Mouse (Mus musculus): ENCODE measurements around the gene Frmpd2.

Frmpd2 gene

DNA sequence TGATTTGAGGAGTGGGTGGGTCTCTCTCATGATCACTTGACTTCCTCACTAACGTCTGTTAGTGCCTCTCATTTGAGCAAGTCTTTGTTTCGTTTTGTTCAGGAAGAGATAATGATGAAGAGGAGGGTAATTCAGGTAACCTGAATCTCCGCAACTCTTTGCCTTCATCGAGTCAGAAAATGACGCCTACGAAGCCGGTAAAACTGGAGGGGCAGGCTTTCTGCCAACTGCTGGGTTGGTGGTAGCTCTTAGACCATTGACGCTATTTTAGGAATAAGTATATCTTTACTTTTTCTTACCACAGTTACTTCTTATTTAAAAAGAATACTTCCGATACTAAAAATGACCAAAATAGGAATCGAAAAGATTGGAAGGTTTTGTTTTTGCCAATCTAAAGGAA lies 135.9 kb downstream of the Frmpd2 start:
- in situ Hi-C loops (cut with MboI, MseI): no loop called here

Data from T-helper 1 cell (primary cell).